Mouse (Mus musculus) megakaryocyte, embryonic 14.5 days (primary cell): ENCODE measurements around the gene Dusp2. TPM values are rescaled to one million over a fixed set of nuclear protein-coding genes. Genes with fewer than 3 reads are reported as not detected.

Source experiments
- H3K27me3 ChIP-seq: replicated peaks from 2 replicates; pipeline ENCODE3; 2012; ENCODE audit warnings: inconsistent platforms
- H3K36me3 ChIP-seq: replicated peaks from 2 replicates; pipeline ENCODE3; 2012; ENCODE audit warnings: low read length, inconsistent platforms, mixed read lengths
- H3K4me1 ChIP-seq: 2 replicates; pipeline ENCODE4 v1.6.1; 2012; ENCODE audit warnings: inconsistent platforms
- H3K4me3 ChIP-seq: replicated peaks from 2 replicates; pipeline ENCODE3; 2012; ENCODE audit warnings: moderate library complexity, mild to moderate bottlenecking, inconsistent platforms
- H3K9me3 ChIP-seq: 2 replicates; pipeline ENCODE4 v1.6.1; 2012; ENCODE audit warnings: inconsistent platforms
- FLI1 ChIP-seq: IDR thresholded peaks from 2 replicates; pipeline ENCODE4 v1.6.1; 2012; ENCODE audit warnings: low read length, inconsistent platforms, mixed read lengths
- GATA1 ChIP-seq: IDR thresholded peaks from 3 replicates; pipeline ENCODE4 v1.6.1; 2012; ENCODE audit warnings: mixed read lengths, low read length, inconsistent platforms, borderline replicate concordance
- polyA plus RNA-seq: library from polyadenylated mRNA; stranded (reverse); fragments of >175 nt; gene quantifications from 2 replicates; pipeline ENCODE4 v1.2.3, GENCODE M21; 2012; ENCODE audit warnings: low replicate concordance; ENCODE audit not compliant: insufficient read depth

Dusp2 gene
- polyA plus RNA-seq, 1 experiment, result 14.6 TPM

- Histone ChIP-seq H3K4me3 (no peak overlapping the region), H3K36me3 (peaks cover 2% of the 10 kb centered on the region), H3K4me1 (peaks cover 11% of the 10 kb centered on the region), H3K27me3 (no peaks in the 10 kb centered on the region), H3K9me3 (peaks cover 3% of the 10 kb centered on the region; the same call in 1 of the 2 replicates)
- TF ChIP-seq GATA1 (no peak), FLI1 (no peak)
Measured at GRCm38 (mm10) chr2:127308660-127309059, 27.3 kb upstream of the Dusp2 start.

GRCm38 (mm10) chr2:127310246-127310645, 25.7 kb upstream of the Dusp2 start:
- TF ChIP-seq FLI1 (no peak), GATA1 (no peak)
- Histone ChIP-seq H3K4me3 (no peak overlapping the region), H3K27me3 (no peaks in the 10 kb centered on the region), H3K9me3 (peaks cover 3% of the 10 kb centered on the region; the same call in 1 of the 2 replicates), H3K4me1 (peaks cover 27% of the 10 kb centered on the region), H3K36me3 (peaks cover 2% of the 10 kb centered on the region)

- Histone ChIP-seq H3K4me1 (peaks cover 27% of the 10 kb centered on the region), H3K4me3 (no peak overlapping the region), H3K36me3 (peaks cover 2% of the 10 kb centered on the region), H3K27me3 (no peaks in the 10 kb centered on the region), H3K9me3 (peaks cover 3% of the 10 kb centered on the region; the same call in 1 of the 2 replicates)
- no peak for TF ChIP-seq FLI1
- no peak for TF ChIP-seq GATA1
Measured at GRCm38 (mm10) chr2:127310685-127311084, 25.3 kb upstream of the Dusp2 start.

- Histone ChIP-seq H3K36me3 (peaks cover 2% of the 10 kb centered on the region), H3K9me3 (peaks cover 3% of the 10 kb centered on the region; the same call in 1 of the 2 replicates), H3K4me1 (peaks cover 27% of the 10 kb centered on the region), H3K27me3 (no peaks in the 10 kb centered on the region), H3K4me3 (no peak overlapping the region)
- no peak for TF ChIP-seq GATA1
- no peak for TF ChIP-seq FLI1
Measured at GRCm38 (mm10) chr2:127311193-127311592, 24.8 kb upstream of the Dusp2 start.

- H3K4me1 ChIP-seq, result peaks cover 35% of the 10 kb centered on the region
- H3K9me3 ChIP-seq, result peaks cover 3% of the 10 kb centered on the region; the same call in 1 of the 2 replicates
- no peak overlapping the region for H3K4me3 ChIP-seq
- peaks cover 2% of the 10 kb centered on the region for H3K36me3 ChIP-seq
- H3K27me3 ChIP-seq, result no peaks in the 10 kb centered on the region
- no peak for TF ChIP-seq FLI1
Measured at GRCm38 (mm10) chr2:127312801-127313200, 23.2 kb upstream of the Dusp2 start.

GRCm38 (mm10) chr2:127313878-127314277, 22.1 kb upstream of the Dusp2 start:
- Histone ChIP-seq H3K36me3 (peaks cover 2% of the 10 kb centered on the region), H3K4me3 (no peak overlapping the region), H3K27me3 (peaks cover 3% of the 10 kb centered on the region), H3K4me1 (peaks cover 46% of the 10 kb centered on the region), H3K9me3 (peaks cover 3% of the 10 kb centered on the region; the same call in 1 of the 2 replicates)
- TF ChIP-seq FLI1 (no peak), GATA1 (no peak)

- Histone ChIP-seq H3K4me1 (peaks cover 53% of the 10 kb centered on the region), H3K4me3 (peak overlapping the region; percentile 19), H3K27me3 (peaks cover 5% of the 10 kb centered on the region), H3K36me3 (peaks cover 2% of the 10 kb centered on the region), H3K9me3 (peaks cover 3% of the 10 kb centered on the region; the same call in 1 of the 2 replicates)
- TF ChIP-seq FLI1, result no peak
- TF ChIP-seq GATA1, result no peak
Measured at GRCm38 (mm10) chr2:127314467-127315154, 21.3 kb upstream of the Dusp2 start.

- H3K9me3 ChIP-seq, result peaks cover 3% of the 10 kb centered on the region; the same call in 1 of the 2 replicates
Measured at GRCm38 (mm10) chr2:127315155-127315470, 20.8 kb upstream of the Dusp2 start.

GRCm38 (mm10) chr2:127316431-127316830, 19.5 kb upstream of the Dusp2 start:
- Histone ChIP-seq H3K36me3 (peaks cover 2% of the 10 kb centered on the region), H3K4me3 (no peak overlapping the region), H3K27me3 (peaks cover 15% of the 10 kb centered on the region), H3K4me1 (peaks cover 51% of the 10 kb centered on the region), H3K9me3 (peaks cover 3% of the 10 kb centered on the region; the same call in 1 of the 2 replicates)
- TF ChIP-seq GATA1 (no peak), FLI1 (no peak)

More at GRCm38 (mm10) chr2:127315155-127315470, 20.8 kb upstream of the Dusp2 start:
- Histone ChIP-seq H3K4me3 (no peak overlapping the region), H3K4me1 (peaks cover 55% of the 10 kb centered on the region), H3K27me3 (peaks cover 9% of the 10 kb centered on the region), H3K36me3 (peaks cover 2% of the 10 kb centered on the region)
- TF ChIP-seq GATA1 (no peak), FLI1 (no peak)

GRCm38 (mm10) chr2:127318136-127318535, 17.8 kb upstream of the Dusp2 start:
- Histone ChIP-seq H3K4me1 (peaks cover 60% of the 10 kb centered on the region), H3K4me3 (no peak overlapping the region), H3K9me3 (no peaks in the 10 kb centered on the region), H3K36me3 (no peaks in the 10 kb centered on the region), H3K27me3 (peaks cover 20% of the 10 kb centered on the region)
- TF ChIP-seq FLI1 (no peak), GATA1 (no peak)

- TF ChIP-seq GATA1, result no peak
- no peak for TF ChIP-seq FLI1
- Histone ChIP-seq H3K27me3 (peaks cover 21% of the 10 kb centered on the region), H3K9me3 (no peaks in the 10 kb centered on the region), H3K4me3 (no peak overlapping the region), H3K36me3 (no peaks in the 10 kb centered on the region), H3K4me1 (peaks cover 62% of the 10 kb centered on the region)
Measured at GRCm38 (mm10) chr2:127319071-127319470, 16.9 kb upstream of the Dusp2 start.
